Mouse (Mus musculus): ENCODE measurements around the gene Actn4.
A peak's percentile ranks its signal among the peaks of the same experiment; 100 is the strongest.

Actn4 gene

DNA sequence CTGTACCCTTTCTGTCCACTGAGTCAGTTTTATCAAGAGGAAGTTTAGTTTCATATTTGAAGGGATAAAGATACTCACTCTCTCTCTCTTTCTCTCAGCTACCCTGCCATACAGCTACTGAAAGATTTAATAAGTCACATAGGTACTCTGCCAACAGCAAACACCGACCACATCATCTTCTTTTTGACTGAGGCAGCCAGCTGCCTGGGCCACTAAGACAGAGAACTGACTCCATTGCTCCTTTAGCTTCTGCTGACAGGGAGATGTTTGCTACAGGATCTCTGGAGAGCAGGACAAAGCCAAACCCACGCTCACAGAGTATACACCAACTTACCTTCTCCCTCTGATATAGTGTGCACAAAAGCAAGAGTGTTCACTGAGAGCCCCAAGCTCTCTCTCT lies 12.8 kb downstream of the Actn4 start:
- DNase-seq (ENCODE audit: low spot score) = no peak

DNA sequence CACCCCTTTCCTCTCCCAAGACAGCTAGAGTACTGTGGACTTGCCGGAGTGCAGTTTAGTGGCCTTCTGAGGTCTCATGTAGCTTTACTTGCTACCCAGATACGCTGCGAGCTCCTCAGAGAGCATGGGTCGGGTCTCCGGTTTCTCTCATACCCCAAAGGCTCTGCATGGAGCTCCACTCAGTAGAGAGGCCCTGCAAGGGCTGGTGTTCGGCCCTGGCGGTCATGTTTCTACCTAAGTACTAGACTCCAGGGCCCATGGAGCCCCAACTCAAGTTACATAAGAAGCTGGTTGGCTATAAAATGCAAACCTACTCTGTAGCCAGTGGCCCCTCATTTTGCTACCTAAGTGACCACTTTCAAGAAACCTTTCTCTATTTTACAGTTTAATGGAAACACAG lies 13.4 kb downstream of the Actn4 start:
- DNase-seq (ENCODE audit: low spot score) = no peak

GRCm38 (mm10) chr7:28946271-28946610 lies 15.9 kb downstream of the Actn4 start:
- DNase-seq (ENCODE audit: low spot score) = no peak

DNA sequence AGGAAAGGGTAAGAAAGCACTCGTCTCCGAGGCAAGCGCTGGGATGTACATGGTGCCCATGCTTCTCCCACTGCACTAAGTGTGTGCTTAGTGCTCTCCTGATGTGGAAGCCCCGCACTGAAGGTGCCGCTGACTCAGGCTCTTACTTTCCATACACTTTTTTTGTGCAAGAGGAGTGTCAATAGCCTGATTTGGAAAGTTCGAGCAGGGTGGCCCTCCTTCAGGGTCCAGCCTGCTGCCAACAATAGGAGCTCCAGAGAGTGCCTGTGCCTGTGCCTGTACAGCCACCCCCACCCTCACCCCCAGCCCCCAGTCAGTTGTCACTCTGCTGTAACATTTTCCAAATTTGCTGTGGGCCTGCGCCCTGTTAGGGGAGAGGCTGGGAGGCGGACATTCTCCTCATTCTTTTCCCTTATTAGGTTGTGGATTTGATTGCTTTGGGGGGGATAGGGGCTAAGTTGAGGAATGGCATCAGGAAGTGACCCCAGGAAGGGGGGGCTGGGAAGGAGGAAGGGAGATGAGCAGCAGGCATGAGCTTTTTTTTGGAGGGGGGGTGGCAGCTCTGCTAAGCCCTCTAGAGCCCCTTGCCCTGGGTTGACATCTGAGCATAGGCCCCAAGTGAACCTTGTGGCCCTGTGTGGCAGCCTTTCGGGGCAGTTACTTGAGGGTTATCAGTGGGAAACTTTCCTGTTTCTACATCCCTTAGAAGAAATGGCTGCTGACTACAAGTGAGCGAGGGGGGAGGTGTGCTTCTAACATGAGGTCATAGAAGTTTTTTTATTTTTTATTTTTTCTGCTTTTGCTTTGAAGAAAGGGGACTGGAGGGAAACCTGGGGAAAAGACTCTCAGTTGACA lies 16.5 kb downstream of the Actn4 start:
- DNase-seq (ENCODE audit: low spot score) = no peak

DNA sequence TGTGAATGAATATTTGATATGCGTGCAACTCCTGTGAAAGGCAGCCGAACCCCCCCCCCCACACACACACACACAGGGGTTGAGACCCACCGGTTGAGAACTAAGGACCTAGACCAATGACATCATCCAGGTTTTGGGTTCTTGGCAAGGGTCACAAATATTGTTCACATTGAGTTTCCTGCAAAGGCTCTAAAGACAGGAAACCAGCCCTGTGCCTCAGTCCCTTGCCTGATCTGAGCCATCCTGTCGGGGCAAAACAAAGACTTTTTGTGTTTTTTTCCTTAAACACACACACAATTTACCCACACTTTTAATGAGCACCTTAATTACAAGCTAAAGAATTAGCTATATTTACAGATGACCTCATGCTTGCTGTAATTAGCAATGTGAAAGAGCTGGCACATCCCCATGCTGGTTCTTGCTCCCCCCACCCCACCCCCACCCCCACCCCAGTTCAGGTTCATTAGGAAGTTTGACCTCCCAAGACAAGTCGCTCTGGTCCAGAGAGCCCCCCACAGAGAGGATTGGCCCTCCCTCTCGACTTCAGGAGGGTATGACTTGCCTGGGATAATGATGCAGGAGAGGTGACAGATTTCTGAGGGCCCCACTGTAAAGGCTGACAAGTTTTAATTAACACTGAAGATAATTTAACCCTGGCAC lies 17.3 kb downstream of the Actn4 start:
- no peak for DNase-seq (ENCODE audit: low spot score)

DNA sequence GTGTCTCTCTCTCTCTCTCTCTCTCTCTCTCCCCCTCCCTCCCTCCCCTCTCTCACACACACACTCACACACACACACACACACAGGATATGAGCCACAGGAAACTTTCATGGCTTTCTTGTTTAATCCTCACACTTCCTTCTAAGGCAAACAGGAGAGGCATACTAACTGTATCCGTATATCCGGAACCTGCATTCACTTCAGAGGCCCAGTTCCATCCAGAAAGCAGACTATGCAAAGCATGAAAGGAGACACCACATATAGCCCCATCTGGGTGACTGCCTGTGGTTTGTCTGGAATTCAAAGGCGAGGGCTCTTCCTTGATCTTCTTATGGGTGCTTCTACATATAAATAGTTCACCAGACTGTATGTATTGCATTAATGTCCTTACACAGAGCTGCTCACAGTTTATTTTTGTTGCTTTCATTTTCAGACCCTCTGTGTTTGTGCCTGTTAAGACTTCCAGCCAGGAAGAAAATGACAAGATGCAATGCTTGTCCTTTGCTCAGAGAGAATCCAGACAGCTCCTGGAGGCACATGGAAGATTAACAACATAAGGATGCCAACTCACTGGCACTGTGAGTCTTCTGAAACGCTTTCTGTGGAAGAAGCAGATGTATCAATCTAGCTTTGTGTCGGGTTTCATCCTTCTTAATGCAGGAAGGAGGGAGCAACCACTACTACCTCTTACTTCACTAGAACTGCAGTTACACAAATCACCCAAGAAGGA lies 18.5 kb downstream of the Actn4 start:
- DNase-seq (ENCODE audit: low spot score) = no peak

DNA sequence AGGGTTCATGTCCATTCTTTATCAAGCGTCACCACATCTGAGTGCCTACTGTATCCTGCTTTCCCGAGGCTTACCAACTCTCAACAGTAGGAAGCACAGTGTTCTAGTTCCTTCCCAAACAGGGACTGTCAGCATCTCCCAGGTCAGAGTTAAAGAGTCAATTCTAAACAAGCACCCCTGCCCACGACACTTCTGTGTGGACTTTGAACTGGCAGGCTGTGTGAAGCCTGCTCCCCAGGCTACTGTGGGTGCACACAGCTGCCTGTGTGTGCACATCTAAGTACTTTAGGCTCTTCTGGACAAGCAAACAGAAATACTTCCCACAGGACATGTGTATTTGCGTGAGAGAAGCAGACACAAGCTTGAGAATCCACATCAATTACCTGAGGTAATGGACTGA lies 20.6 kb downstream of the Actn4 start:
- no peak for DNase-seq (ENCODE audit: low spot score)

DNA sequence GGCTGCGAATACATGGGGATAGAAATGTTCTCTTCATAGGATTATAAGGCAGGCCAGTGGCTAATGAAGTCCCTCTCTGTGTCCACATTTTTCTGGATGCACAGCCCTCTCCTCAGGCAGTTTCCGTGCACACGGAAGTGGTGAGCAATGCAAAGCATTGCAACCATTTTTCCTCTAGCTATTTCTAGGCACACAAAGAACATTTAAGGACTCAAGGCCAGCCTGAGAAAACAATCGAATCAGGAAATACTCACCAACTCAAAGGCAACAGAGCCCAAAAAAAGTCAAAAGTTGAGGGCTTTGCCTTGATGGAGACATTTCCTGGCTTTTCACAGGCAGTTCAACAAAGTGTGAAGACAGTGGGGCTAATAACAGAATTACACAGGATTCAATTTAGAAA lies 21.0 kb downstream of the Actn4 start:
- DNase-seq (ENCODE audit: low spot score) = no peak

GRCm38 (mm10) chr7:28939418-28940183 lies 22.5 kb downstream of the Actn4 start:
- DNase-seq (ENCODE audit: low spot score) = no peak

DNA sequence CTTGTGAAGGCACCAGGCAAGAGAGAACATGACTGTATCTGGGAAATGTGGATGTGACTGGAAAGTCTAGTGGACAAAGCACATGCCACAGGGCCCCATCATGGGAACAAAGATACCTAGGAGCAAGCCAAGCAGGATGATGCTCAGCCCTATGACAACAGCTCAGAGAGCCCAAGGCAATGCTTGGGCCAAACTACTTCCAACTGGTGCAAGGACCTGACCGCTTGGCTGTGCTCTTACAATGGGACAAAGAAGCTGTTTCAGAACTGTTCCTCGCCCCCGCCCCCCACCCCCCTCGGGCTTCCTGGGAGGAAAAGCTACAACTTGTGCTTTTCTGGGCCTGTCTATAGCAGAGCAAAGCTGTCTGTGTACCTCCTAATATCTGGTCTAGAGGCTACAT lies 23.5 kb downstream of the Actn4 start:
- DNase-seq (ENCODE audit: low spot score) = no peak

- DNase-seq (ENCODE audit: low spot score) = no peak
Observed at GRCm38 (mm10) chr7:28936787-28937186, 25.4 kb downstream of the Actn4 start.

GRCm38 (mm10) chr7:28933825-28934224 lies 28.3 kb downstream of the Actn4 start:
- DNase-seq (ENCODE audit: low spot score) = no peak

- peak; percentile 37 for DNase-seq (ENCODE audit: low spot score)
Observed at GRCm38 (mm10) chr7:28932421-28933041, 29.6 kb downstream of the Actn4 start.

GRCm38 (mm10) chr7:28931695-28932039 lies 30.5 kb downstream of the Actn4 start:
- DNase-seq (ENCODE audit: low spot score) = no peak

GRCm38 (mm10) chr7:28931032-28931694 lies 31.0 kb downstream of the Actn4 start:
- no peak for DNase-seq (ENCODE audit: low spot score)

DNA sequence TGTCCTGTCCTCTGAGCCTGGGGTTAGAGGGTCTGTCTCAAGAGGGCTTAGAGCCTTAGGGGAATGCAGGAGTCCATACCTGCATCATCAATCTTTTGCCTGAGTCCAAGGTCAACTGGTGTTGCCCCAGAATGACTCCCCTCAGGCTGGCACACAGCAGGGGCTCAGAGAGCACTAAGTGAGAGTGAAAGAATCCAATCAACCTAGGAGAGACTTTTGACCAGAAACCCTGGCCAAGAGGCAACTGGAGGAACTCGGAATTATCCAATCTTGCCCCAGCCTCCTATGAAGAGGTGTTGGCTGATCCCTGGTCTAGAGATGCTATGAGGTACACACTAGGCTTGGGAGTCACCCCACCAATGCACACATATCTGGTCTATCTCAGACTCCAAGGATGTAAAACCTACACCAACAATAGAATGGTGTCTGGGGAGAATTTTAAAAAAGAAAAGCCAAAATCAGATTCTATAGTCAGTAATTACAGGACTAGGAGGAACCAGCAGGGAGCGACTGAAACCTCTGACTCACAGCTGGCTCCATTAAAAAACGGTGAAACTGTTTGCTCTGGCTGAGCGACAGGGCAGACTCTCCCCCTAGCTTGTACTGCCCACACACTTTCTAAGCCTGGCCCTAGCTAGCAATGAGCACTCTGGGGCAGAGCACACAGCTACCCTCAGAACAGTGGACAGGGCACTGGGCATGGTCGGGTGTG lies 31.7 kb downstream of the Actn4 start:
- no peak for DNase-seq (ENCODE audit: low spot score)

DNA sequence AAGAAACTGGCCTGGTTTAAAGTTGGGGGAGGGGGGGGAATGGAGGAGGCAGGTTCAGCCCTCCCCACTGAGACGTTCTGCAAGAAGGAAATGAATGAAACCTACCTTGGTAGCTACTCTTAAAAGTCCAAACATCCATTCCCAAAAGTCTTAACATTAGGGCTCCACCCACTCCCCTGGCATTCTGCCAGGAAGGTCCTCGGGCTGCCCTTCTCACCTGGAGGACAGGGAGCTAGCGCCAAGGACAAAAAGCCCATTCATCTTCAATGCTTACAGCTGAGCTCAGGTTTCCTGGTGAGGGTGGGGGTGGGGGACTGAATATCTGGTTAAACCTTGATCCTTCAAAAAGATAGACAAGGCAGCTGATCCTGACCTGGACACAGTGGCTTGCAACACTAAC lies 32.8 kb downstream of the Actn4 start:
- DNase-seq (ENCODE audit: low spot score) = no peak

GRCm38 (mm10) chr7:28926172-28926571 lies 36.0 kb downstream of the Actn4 start:
- no peak for DNase-seq (ENCODE audit: low spot score)

DNA sequence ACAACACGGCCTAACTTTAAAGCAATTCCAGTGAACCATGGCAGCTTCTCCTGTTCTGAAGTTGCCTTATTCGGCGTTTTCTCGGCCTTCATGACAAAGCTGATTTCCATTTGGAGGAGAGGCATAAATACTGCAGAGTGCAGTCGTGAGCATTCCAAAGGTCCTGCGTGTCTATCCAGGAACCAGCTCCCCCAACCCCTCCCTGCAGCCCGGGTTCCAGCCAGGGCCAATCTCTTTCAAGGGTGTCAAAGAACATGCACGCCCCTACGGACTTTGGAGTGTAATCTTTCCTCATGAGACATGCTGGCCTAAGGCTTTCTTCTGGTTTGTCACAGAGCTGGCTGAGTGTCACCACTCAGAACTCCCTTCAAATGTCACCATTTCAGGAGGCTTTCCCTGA lies 36.8 kb downstream of the Actn4 start:
- no peak for DNase-seq (ENCODE audit: low spot score)

DNA sequence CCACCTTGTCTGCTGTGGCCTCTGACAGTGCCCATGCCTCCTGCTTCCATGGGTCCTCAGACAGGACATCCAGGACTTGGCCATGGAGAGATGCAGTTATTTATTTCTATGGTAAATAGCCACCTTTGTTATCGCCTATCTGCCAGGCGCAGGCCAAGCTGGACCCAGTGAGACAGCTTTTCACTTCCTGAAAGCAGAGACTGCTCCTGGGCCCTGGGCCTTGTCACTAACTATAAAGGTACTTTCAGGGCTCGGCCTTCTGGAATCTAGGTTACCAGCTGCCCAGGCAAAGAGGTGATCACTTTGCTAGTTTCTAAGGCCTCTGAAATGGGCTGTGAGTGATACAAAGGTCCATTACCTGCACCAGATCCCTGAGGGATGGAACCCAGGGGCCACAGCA lies 37.3 kb downstream of the Actn4 start:
- DNase-seq (ENCODE audit: low spot score) = no peak

DNA sequence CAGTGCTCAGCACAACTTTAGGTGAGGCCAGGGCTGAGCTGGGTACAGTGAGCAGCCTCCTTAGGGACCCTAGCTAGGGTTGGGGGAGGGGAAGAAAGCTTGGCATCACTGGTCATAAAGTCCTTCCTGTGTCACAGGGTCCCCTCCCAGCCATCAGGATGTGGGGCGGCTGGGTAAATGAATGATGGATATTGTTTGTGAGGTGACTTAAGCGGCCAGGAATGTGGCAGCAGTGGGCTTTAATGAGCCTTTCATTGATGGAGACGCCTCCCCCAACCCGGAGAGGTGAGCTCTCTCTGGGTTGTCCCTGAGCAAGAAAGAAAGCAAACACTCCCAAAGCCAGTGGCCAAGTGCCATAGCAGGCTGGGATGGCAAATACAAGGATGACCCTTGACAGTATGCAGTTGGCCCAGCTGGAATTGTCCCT lies 38.3 kb downstream of the Actn4 start:
- no peak for DNase-seq (ENCODE audit: low spot score)

Data from c-Kit-positive CD71-positive TER-119-positive erythroid progenitor cells, embryonic 14.5 days (primary cell).